Mouse (Mus musculus) hindbrain, embryonic 11.5 days (tissue): Measurements from ENCODE around the gene Cdc42ep2. TPM values are rescaled to one million over a fixed set of nuclear protein-coding genes. Genes with fewer than 3 reads are reported as not detected.
A peak's percentile ranks its signal among the peaks of the same experiment; 100 is the strongest.

Experiments used
- ATAC-seq: fragments of 200-750 bp; cut with Nextera tagmentation; 2 replicates; pipeline ENCODE4 v1.8.0; 2017; ENCODE audit warnings: mild to moderate bottlenecking, moderate TSS enrichment, moderate library complexity; ENCODE audit not compliant: low FRiP score
- DNase-seq: peaks from one replicate; pipeline ENCODE4 v3.0.0-alpha.2; 2015; ENCODE audit warnings: low spot score
- H3K27ac ChIP-seq: fragments of 300-500 bp; sonication (generic); 2 replicates; pipeline ENCODE4 v1.5.1; 2014; ENCODE audit warnings: mild to moderate bottlenecking, low read depth, low read length
- H3K27me3 ChIP-seq: fragments of 300-500 bp; sonication (generic); 2 replicates; pipeline ENCODE4 v1.6.1; 2014; ENCODE audit warnings: mild to moderate bottlenecking, low read length, moderate library complexity, mixed read lengths; ENCODE audit not compliant: control insufficient read depth, insufficient read depth
- H3K36me3 ChIP-seq: fragments of 300-500 bp; sonication (generic); 2 replicates; pipeline ENCODE4 v1.6.1; 2014; ENCODE audit warnings: mild to moderate bottlenecking, low read length, moderate library complexity, mixed read lengths; ENCODE audit not compliant: control insufficient read depth, insufficient read depth
- H3K4me1 ChIP-seq: fragments of 300-500 bp; sonication (generic); replicated peaks from 2 replicates; pipeline ENCODE4 v1.6.1; 2014; ENCODE audit warnings: low read length, mixed read lengths; ENCODE audit not compliant: control insufficient read depth, insufficient read depth
- H3K4me2 ChIP-seq: fragments of 300-500 bp; sonication (generic); replicated peaks from 2 replicates; pipeline ENCODE4 v1.6.1; 2014; ENCODE audit warnings: mild to moderate bottlenecking, low read depth, low read length
- H3K4me3 ChIP-seq: fragments of 300-500 bp; sonication (generic); 2 replicates; pipeline ENCODE4 v1.5.1; 2014; ENCODE audit warnings: low read depth, low read length
- H3K9ac ChIP-seq: fragments of 300-500 bp; sonication (generic); 2 replicates; pipeline ENCODE4 v1.6.1; 2014; ENCODE audit warnings: low read depth, low read length
- H3K9me3 ChIP-seq: fragments of 300-500 bp; sonication (generic); 2 replicates; pipeline ENCODE4 v1.6.1; 2016; ENCODE audit warnings: low read length; ENCODE audit not compliant: control insufficient read depth
- WGBS: fragments of 180-500 bp; shearing (Covaris S2); extraction: QIAGEN DNeasy Blood & Tissue Kit; methylation state at CpG from one replicate; pipeline ENCODE4 v1.1.7; 2014; 5-methylcytosine and 5-hydroxymethylcytosine counted together
- polyA plus RNA-seq: library from polyadenylated mRNA; unstranded; fragments of >200 nt; fragmentation: Nextera tagmentation; extraction: Ambion mirVana; gene quantifications from 2 replicates; pipeline ENCODE4 v1.2.1, GENCODE M21; 2014

Cdc42ep2 gene
- polyA plus RNA-seq = 3.4 TPM in 2 replicates

DNA sequence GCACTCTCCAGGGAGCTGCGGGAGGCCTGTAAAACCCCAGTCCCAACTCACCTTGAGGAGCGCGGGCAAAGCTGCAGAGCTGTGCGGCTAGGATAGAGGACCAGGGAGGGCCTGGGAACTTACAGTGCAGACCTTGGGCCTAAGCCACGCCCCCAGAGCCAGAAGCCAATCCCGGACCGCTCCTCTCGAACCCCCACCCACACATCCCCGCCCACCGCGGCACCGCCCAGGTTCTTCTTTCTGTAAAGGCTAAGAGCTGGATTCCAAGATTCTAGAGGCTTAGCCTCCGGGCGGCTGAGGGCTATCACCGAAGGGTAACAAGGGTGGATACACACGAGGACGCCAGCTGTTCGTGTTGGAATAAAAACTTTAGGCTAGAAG lies at the start of gene Cdc42ep2:
TSS of gene Cdc42ep2 (minus strand) at position 104 of the 381 bp plus-strand sequence.
- no peak within 1 kb of the TSS for H3K27ac ChIP-seq
- H3K4me3 ChIP-seq = peak within 1 kb of the TSS; percentile 50
- under 1% methylated on average over 18 of the region's 18 CpGs for WGBS
- no peaks in the 10 kb centered on the region for H3K36me3 ChIP-seq
- peak; percentile 93 for ATAC-seq
- DNase-seq = peak; percentile 95
- no peaks in the 10 kb centered on the region for H3K9me3 ChIP-seq
- H3K4me2 ChIP-seq = peak within 1 kb of the TSS; percentile 95
- H3K27me3 ChIP-seq = peaks cover 6% of the 10 kb centered on the region
- H3K4me1 ChIP-seq = no peaks in the 10 kb centered on the region; the same call in 1 of the 2 replicates
- H3K9ac ChIP-seq = peak within 1 kb of the TSS; percentile 23

DNA sequence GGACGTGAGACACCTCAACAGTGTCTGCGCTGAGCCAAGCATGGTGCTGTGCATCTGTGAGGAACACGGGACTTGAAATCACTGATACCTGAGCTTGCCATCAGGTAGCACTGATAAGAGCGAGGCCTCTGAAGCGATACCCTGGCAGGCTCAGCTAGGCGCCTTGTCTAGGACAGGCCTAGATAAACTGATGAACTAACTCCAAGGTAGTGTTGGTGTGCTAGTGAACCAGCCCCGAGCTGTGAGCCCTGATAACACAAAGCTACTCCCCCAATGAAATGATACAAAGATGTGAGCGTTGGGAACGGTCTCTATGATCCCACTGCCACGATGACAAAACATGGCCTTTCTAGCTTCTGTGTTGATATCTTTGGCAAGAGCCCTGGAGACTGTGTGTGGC lies 43.0 kb upstream of the Cdc42ep2 start:
- 0 out of 2 replicates have a peak, but pooled peaks cover under 1% of the 10 kb centered on the region for H3K4me1 ChIP-seq
- H3K36me3 ChIP-seq = no peaks in the 10 kb centered on the region
- no peaks in the 10 kb centered on the region for H3K27me3 ChIP-seq
- 86% methylated on average over 10 of the region's 10 CpGs for WGBS
- DNase-seq = no peak
- no peak overlapping the region for H3K9ac ChIP-seq
- H3K4me2 ChIP-seq = no peak overlapping the region
- no peaks in the 10 kb centered on the region for H3K9me3 ChIP-seq
- no peak for ATAC-seq
- H3K4me3 ChIP-seq = no peak overlapping the region
- H3K27ac ChIP-seq = no peak overlapping the region

GRCm38 (mm10) chr19:5966786-5967185 lies 42.2 kb upstream of the Cdc42ep2 start:
- no peak overlapping the region for H3K4me3 ChIP-seq
- ATAC-seq (no peak), DNase-seq (no peak)
- no peak overlapping the region for H3K9ac ChIP-seq
- H3K9me3 ChIP-seq = no peaks in the 10 kb centered on the region
- H3K4me1 ChIP-seq = 0 out of 2 replicates have a peak, but pooled peaks cover 4% of the 10 kb centered on the region
- WGBS = 66% methylated on average over 6 of the region's 6 CpGs
- H3K27me3 ChIP-seq = no peaks in the 10 kb centered on the region
- no peaks in the 10 kb centered on the region for H3K36me3 ChIP-seq
- no peak overlapping the region for H3K4me2 ChIP-seq
- H3K27ac ChIP-seq = no peak overlapping the region

DNA sequence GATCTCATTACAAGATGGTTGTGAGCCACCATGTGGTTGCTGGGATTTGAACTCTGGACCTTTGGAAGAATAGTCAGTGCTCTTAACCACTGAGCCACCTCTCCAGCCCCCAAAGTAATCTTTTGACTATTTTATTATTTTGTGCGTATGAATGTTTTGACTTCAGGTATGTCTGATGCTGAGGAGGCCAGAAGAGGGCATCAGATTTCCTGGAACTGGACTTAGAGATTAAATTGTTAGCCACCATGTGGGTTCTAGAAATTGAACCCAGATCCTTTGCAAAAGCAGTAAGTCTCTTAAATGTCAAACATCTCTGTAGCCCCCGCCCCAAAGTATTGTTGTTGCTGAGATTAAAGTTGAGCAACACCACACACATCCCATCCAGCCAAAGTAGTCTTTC lies 41.3 kb upstream of the Cdc42ep2 start:
- DNase-seq = no peak
- 89% methylated on average over 2 of the region's 2 CpGs for WGBS
- H3K4me2 ChIP-seq = no peak overlapping the region
- 0 out of 2 replicates have a peak, but pooled peaks cover 4% of the 10 kb centered on the region for H3K4me1 ChIP-seq
- ATAC-seq = no peak
- H3K27me3 ChIP-seq = no peaks in the 10 kb centered on the region
- no peak overlapping the region for H3K9ac ChIP-seq
- H3K36me3 ChIP-seq = no peaks in the 10 kb centered on the region
- no peaks in the 10 kb centered on the region for H3K9me3 ChIP-seq
- H3K4me3 ChIP-seq = no peak overlapping the region
- no peak overlapping the region for H3K27ac ChIP-seq

DNA sequence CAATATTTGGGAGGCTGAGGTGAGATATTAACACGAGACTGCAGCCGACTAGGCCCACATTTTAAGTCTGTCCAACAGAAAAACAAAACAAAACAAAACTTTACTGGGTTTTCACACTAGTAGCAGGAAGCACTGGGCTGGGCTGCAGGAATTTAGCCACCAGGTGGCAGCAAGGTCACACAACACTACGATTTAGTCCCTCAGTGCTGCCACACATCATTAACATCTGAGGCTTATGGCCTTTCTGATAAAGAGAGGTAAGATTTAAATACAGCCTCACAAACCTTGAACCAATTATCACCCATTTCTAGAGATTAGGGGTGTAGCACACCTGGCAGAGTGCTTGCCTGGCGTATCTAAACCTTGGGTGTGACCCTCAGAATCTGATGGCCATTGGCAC lies 40.7 kb upstream of the Cdc42ep2 start:
- no peaks in the 10 kb centered on the region for H3K27me3 ChIP-seq
- H3K27ac ChIP-seq = no peak overlapping the region
- 0 out of 2 replicates have a peak, but pooled peaks cover 4% of the 10 kb centered on the region for H3K4me1 ChIP-seq
- H3K4me3 ChIP-seq = no peak overlapping the region
- H3K9ac ChIP-seq = no peak overlapping the region
- H3K9me3 ChIP-seq = no peaks in the 10 kb centered on the region
- no peaks in the 10 kb centered on the region for H3K36me3 ChIP-seq
- WGBS = 15% methylated on average over 4 of the region's 4 CpGs
- ATAC-seq = no peak; the same call in 1 of the 2 replicates
- no peak overlapping the region for H3K4me2 ChIP-seq
- DNase-seq = peak; percentile 87

GRCm38 (mm10) chr19:5964804-5965203 lies 40.2 kb upstream of the Cdc42ep2 start:
- Histone ChIP-seq H3K9ac (no peak overlapping the region), H3K36me3 (no peaks in the 10 kb centered on the region), H3K4me3 (no peak overlapping the region; the same call in 1 of the 2 replicates), H3K9me3 (no peaks in the 10 kb centered on the region), H3K4me2 (peak overlapping the region; percentile 75; the same call in 1 of the 2 replicates), H3K4me1 (0 out of 2 replicates have a peak, but pooled peaks cover 4% of the 10 kb centered on the region), H3K27me3 (no peaks in the 10 kb centered on the region), H3K27ac (no peak overlapping the region)
- DNase-seq = no peak
- ATAC-seq = no peak
- WGBS = 82% methylated on average over 2 of the region's 2 CpGs

DNA sequence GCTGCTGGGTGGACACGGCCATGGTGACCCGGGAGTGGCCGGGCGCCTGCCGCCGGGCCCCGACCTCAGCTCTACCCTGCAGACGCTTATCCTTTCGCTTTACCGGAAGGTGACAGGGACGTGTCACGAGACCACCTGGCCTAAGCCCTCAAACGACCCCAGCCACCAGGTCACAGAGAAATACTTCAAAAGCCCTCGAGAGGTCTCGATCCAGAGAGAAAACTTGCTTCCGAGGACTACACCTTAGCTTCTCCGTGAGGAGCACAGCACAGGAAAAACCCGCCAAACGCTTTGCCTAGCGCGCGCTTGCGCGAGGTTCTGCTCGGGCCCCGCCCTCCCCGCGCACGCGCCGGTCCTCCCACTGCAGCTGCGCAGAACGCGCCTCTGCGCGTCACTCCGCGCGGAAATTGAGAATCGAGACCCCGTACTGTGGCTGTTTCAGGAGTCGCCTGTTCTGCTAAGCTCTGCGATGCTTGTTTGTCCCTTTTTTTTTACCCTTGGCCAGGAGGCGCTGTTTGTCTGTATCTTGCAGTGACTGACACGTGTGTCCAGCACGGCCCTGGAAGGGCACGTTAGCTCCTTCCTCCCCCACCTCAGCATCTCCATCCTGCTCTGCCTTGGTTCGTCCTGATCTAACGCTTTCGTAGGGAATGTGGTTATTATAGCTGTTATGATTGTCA lies 39.4 kb upstream of the Cdc42ep2 start, which contains the start of gene Pola2:
TSS of gene Pola2 (minus strand) at position 320 of the 680 bp plus-strand sequence.
- H3K36me3 ChIP-seq = no peaks in the 10 kb centered on the region
- H3K27ac ChIP-seq = no peak within 1 kb of the TSS
- no peaks in the 10 kb centered on the region for H3K27me3 ChIP-seq
- H3K9ac ChIP-seq = peak within 1 kb of the TSS; percentile 68
- ATAC-seq = peak; percentile 87
- H3K4me3 ChIP-seq = peak within 1 kb of the TSS; percentile 71
- H3K4me2 ChIP-seq = peak within 1 kb of the TSS; percentile 75
- DNase-seq = peak; percentile 93
- 0 out of 2 replicates have a peak, but pooled peaks cover 4% of the 10 kb centered on the region for H3K4me1 ChIP-seq
- WGBS = under 1% methylated on average over 50 of the region's 50 CpGs
- H3K9me3 ChIP-seq = no peaks in the 10 kb centered on the region

- peak overlapping the region; percentile 71; the same call in 1 of the 2 replicates for H3K4me3 ChIP-seq
- H3K36me3 ChIP-seq = no peaks in the 10 kb centered on the region
- DNase-seq = no peak
- H3K9ac ChIP-seq = no peak overlapping the region
- H3K27ac ChIP-seq = no peak overlapping the region
- no peaks in the 10 kb centered on the region for H3K9me3 ChIP-seq
- ATAC-seq = no peak
- no peaks in the 10 kb centered on the region for H3K27me3 ChIP-seq
- H3K4me1 ChIP-seq = 0 out of 2 replicates have a peak, but pooled peaks cover 4% of the 10 kb centered on the region
- WGBS = 29% methylated on average over 1 of the region's 1 CpGs
- H3K4me2 ChIP-seq = peak overlapping the region; percentile 75; the same call in 1 of the 2 replicates
These were observed 38.0 kb upstream of the Cdc42ep2 start for GRCm38 (mm10) chr19:5962651-5963050.

- no peak overlapping the region for H3K4me2 ChIP-seq
- DNase-seq (no peak), ATAC-seq (no peak)
- 0 out of 2 replicates have a peak, but pooled peaks cover under 1% of the 10 kb centered on the region for H3K4me1 ChIP-seq
- no peak overlapping the region for H3K9ac ChIP-seq
- H3K36me3 ChIP-seq = no peaks in the 10 kb centered on the region
- H3K27me3 ChIP-seq = no peaks in the 10 kb centered on the region
- no peaks in the 10 kb centered on the region for H3K9me3 ChIP-seq
- WGBS = 91% methylated on average over 5 of the region's 5 CpGs
- no peak overlapping the region for H3K4me3 ChIP-seq
- H3K27ac ChIP-seq = no peak overlapping the region
These were observed 32.8 kb upstream of the Cdc42ep2 start for GRCm38 (mm10) chr19:5957371-5957770.
